Mouse (Mus musculus) retina, postnatal 1 day (tissue): ENCODE measurements around the gene Clptm1.

ENCODE experiments used
- DNase-seq: peaks from one replicate; pipeline ENCODE4 v3.0.0-alpha.2; 2012

The Clptm1 gene

DNA sequence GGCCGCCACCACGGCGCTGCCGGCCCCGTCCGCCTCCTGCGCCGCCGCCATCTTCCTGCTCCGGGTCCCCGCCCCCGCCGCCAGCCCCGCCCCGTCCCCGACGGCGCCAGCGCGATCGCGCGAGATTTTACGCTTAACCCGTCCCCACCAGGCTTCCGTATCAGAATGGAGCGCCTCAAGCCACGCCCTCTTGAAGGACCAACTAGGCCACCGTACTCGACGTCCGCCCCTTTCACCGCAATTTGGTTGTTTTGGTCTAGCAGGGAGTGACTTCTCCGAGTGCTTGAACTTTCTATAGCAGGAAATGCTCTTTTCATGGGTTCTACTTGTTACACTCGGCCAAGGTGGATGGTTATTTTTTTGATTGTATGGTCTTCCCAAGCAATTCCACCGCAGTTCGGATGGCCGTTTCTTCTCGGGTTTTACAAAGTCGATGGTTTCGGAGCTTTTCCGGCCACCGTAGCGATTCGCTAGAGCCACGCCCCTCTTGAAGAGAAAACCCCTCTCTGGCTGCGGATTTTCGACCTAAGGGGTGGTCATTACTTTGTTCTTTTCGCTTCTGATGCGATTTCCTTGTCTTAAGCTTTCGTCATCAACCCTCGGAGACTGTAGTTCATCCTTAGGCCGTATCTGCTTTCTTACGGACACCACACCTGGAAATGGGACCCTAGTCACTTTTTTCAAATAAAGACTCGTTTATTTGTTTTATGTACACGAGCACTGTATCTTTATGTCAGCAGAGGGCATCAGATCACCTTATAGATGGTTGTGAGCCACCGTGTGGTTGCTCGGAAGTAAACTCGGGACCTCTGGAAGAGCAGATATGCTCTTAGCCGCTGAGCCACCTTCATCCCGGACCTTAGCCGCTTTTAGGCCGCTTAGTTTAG lies at the start of gene Clptm1:
Gene Clptm1 (minus strand): TSS at position 79 of the 887 bp plus-strand sequence.
- peak; percentile 99 for DNase-seq

DNA sequence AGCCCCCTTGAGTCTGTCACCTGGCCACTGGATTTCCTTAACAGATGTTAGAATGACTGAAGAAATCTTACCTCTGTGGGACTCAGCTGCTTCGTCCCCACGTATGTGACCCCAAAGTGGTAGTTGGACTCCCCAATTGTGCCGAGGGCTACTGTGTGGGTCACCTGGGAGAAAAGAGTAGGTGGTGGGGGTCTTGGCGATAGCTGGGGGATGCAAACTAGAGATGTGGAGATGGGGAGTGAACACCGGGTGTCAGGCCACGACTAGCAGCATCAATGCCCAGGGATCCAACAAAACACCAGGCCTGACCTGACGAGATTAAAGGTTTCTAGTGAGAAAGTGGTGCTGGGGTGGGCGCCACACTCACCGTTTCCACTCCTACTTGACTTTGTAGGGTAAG lies 48.8 kb upstream of the Clptm1 start:
- DNase-seq: no peak

DNA sequence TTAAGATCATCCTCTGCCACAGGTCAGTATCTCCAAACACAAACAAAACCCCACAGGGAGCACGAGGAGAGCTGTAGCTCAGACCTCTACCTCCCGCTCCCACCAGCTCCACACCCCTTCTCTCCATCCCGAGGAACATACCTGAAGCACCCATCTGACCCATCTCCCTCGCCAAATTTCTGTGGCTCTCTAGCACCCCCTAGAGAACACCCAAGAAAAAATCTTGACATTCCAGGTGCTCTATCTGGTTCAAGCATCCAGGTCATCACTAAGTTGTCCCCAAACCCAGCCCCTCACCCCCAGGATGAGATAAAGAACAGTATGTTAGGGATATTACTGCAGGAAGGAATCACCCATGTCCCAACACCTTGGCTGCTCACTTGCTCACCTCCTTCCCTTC lies 48.4 kb upstream of the Clptm1 start:
- DNase-seq: peak; percentile 49

DNA sequence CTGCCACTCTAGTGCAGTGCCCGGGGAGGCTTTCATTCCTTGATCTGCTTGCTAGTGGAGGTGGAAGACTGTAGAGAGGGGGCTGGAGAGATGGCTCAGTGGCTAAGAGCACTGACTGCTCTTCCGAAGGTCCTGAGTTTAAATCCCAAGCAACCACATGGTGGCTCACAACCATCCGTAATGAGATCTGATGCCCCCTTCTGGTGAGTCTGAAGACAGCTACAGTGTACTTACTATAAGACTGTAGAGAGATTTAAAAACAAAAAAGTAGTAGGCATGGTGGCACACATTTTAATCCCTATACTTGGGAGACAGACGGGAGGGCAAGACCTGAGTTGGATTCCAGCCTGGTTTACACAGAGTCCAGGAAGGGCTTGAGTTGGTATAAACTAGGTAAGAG lies 47.6 kb upstream of the Clptm1 start:
- peak; percentile 48 for DNase-seq

DNA sequence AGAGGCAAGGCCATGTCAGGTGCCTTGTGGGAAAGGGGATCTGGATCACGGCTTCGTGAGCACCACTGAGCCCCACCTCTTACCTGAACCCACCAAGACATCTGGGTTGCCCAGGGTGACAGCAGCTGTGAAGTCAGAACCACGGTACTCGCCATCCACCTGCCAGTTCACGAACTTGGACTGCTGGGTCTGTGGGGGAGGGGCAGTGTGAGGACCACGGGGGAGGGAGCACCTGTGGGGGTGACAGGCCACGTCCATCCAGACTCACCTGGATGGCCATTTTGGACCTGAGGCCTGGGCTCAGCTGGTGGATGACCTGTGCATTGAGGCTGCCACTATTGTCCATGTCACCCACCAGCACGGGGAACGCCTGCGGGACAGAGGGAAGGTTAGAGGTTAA lies 45.8 kb upstream of the Clptm1 start:
- DNase-seq: no peak

DNA sequence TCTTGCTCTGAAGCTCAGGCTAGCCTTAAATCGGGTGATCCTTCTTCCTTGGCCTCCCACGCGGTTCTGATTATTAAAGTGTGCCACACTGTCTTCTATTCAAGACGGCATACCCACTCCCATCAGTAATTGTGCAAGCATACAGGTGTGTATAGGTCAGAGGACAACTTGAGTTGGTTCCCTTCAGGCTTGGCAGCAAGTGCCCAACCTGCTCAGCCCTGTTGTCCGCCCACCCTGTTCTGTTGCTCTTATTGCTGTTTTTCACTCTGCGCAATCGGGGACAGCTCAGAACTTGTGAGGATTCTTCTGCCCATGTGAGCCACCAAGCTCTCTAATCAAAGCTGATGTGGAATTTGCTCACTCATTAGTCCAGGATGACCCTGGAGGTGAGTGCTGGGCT lies 40.4 kb upstream of the Clptm1 start:
- DNase-seq: no peak

DNA sequence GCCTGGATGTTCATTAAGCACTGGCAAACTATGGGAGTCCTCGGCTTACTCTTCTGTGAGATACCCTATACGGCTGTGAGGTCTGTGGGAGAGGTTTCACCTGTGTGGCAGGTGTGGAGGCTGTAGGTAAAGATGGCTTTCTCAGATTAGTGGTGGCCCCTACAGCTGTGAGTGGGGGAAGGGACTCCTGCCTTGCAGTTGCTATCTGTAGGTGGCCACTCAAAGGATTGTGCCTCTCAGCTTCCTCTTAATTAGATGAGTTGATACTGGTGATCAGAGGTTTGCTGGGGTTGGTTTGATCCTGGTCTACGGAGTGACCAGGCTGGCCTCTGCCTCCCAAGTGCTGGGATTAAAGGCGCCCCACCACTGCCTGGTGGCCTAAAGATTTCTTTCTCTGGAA lies 39.6 kb upstream of the Clptm1 start:
- no peak for DNase-seq

DNA sequence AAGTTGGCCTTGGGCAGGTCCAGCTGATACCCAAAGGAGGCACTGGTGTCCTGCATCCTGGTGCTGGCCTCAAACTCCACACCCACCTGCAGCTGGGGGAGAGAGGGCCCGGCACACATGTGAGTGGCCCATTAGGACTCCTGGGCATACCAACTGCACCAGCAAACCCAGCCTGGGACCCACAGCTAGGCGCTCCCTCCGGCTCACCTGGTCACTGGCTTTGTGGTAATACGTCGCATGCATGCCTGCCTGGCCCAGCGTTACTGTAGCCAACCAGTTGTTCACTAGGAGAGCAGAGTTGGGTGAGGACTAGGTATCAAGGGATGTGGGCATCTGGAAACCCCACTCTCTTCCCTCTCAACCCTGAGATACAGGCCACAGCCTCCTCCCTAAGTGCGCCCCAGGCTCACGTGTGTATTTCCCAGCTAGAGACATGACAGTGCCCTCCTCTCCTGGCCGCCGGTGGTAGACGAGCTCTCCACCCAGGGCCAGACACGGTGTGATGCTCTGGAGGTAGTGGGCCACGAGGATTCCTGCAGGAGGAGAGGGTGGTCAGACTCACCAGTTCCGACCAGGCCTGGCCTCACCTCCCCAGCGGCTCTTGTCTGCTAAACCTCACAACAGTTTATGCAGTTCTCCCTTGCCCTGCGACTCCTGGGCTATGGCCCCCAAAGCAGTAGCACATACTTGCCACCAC lies 38.2 kb upstream of the Clptm1 start:
- no peak for DNase-seq

DNA sequence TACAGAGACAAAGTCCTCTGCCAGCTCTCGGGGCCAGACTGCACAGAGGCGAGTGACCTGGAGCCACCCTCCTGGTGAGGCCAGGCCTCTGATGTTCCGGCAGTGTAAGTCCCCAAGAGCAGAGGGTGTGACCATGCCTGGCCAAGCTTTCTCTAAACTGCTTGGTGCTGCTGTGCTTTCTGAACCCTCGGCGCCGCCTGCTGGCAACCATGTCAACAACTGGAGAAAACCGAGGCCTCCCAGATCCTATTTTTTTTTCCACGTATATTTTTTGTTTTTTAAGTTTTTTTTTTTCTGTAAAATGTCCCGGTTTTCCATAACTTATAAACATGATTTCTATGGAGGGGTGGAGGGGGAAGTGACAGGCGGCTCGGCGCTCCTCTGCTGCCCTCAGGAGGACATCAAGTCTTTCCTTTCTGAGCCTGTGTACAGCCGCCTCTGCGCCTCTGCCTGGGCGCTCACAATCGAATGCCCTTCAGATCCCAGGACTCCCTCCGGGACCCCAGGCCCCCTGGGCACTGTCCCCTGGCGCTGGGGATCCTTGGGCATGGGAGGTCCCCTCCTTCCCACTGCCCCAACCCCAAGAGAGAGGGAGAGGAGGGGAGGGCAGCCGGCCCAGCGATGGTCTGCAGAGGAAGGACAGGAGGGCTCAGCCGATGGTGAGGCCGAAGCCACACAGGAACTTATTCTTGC lies 36.4 kb upstream of the Clptm1 start:
- DNase-seq: peak; percentile 82

DNA sequence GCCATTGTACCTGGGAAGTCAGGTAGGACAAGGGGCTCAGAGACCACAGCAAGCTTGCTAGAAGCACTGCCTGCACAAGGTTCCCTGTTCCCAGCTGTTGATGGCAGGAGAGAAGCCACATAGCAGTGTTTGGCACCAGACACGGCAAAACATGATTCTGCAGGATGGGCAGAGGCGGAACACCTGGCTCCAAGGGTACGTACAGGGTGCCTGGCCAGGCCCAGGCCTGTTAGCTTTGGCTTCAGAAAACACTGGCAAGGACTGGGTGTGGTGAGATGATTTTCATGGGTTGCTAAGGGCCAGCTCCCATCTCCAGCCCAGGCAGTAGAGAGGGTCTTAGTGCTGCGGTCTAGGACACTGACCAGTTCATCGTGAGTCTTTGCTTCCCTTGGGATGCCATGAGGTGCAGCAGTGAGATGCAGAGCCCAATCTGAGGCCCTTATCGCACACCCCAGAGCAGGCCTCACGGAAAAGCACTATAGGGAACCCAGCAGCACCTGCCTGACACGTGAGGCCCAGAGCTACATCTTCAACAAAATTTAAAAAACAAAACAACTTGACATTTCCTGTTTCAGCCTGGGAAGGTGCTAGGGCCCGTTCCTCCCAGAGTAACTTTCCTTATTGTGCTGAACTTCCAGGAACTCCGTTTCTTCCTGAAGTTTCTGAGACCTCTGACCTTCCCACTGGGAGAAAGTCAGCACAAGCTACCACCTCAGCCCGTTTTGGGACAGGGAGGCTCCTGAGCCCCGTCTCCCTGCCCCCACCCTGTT lies 35.7 kb upstream of the Clptm1 start:
- DNase-seq: no peak

- no peak for DNase-seq
These were observed 35.0 kb upstream of the Clptm1 start for GRCm38 (mm10) chr7:19699827-19700148.

- peak; percentile 79 for DNase-seq
These were observed 34.3 kb upstream of the Clptm1 start, which contains the start of gene Apoe for GRCm38 (mm10) chr7:19698907-19699826. Apoe (minus strand) TSS chr7:19699188.

GRCm38 (mm10) chr7:19697949-19698906 lies 33.4 kb upstream of the Clptm1 start:
- DNase-seq: peak; percentile 75

DNA sequence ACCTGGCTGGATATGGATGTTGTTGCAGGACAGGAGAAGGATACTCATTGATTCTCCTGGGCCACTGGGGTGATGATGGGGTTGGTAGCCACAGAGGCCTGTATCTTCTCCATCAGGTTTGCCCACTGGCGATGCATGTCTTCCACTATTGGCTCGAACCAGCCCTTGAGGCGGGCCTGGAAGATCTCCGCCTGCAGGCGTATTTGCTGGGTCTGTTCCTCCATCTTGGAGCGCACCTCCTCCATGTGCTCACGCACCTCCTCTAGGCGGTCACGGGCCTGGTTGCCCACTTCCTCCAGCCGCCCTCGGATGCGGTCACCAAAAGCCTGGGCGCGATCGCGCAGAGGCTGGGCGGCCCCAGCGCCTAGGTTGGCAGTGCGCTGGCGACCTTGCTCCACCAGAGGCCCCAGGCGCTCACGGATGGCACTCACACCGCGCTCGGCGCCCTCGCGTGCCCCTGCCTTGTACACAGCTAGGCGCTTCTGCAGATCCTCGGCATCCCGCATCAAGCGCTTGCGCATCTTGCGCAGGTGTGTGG lies 31.6 kb upstream of the Clptm1 start:
- no peak for DNase-seq

GRCm38 (mm10) chr7:19695881-19696280 lies 31.0 kb upstream of the Clptm1 start:
- no peak for DNase-seq

DNA sequence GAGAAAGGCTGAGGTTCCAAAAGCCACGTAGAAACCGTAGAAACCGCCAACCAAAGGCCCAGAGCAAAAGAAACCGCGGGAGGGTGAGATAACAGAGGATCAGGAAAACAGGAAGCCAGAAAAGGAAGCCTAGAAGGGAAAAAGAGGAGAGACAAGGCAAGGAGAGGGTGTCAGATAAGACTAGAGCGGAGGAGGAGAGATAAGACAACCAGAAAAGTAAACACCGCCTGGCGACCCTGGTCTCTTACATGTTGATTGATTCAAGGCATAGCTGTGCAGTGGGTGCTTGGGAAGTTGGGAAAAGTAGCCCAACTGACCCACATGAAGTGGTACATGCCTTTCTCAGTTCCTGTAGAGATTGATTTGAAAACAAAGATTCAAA lies 30.4 kb upstream of the Clptm1 start:
- no peak for DNase-seq

GRCm38 (mm10) chr7:19694336-19695212 lies 29.7 kb upstream of the Clptm1 start:
- no peak for DNase-seq

DNA sequence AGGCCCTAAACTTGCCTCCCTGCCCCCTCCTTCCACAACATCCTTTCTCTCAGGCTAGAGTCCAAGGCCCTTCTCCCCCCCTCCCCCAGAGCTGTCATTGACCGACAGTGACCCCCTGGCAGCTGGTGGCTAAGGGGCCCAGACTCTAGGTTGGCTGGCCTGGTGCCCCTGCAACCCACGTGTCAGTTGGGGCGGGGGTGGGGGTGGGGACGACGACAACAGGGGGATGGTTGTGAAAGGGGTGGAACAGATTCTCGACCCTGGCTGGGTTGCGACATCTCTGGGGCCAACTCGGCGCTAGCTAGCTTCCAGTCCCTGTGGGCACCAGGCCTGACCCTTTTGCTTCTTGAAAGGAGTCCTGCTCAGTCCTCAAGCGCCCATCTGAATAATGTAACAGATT lies 28.6 kb upstream of the Clptm1 start:
- DNase-seq: peak; percentile 93
